Mouse (Mus musculus): ENCODE results near the gene Ifitm10. TPM values are rescaled to one million over a fixed set of nuclear protein-coding genes. Genes with fewer than 3 reads are reported as not detected.
"Not testable (repeated sequence)": the region's sequence is repeated elsewhere in the genome, so short reads cannot be mapped to it uniquely, and the experiment has no call there.

Ifitm10 gene
- polyA plus RNA-seq, 1 experiment from 2014 or later, result 3.7 TPM

DNA sequence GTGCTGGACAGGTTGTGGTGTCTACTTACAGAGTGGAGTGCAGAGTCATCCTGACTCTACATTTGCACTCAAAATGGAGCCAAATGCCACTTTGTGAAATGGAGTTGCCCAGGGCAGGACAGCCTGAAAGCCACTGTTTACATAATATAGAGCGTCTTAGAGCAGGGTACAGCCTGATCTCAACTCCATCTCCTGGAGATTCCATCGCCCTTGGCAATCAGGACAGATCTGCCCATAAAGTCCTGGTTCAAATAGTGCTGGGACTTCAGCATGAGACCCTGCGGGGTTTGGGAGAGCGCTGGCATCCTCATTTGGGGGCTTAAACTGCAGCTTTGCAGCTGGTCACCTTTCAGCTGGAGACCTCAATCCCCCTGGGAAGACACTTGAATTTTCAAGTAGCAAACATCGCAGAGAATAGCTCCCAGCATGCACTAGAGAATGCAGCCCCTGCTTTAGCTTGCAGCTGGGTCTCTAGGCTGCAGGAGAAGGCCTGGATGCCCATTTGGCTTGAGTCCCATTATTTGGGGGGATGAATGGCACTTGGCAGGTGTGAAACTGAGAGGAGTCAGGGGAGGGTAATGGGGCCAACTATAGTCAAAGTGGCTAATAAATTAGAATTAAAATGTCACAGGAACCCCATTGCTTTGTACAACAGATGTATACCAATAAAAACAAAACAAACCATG lies 58.8 kb downstream of the Ifitm10 start:
- H3K9ac ChIP-seq (ENCODE audit: low read length), result no peak overlapping the region
- H3K4me2 ChIP-seq (ENCODE audit: low read depth, low read length), result no peak overlapping the region
- no peak overlapping the region for H3K27ac ChIP-seq (ENCODE audit: low read length)
- WGBS, result 54% methylated on average over 5 of the region's 5 CpGs
- ATAC-seq (ENCODE audit: insufficient read depth, low FRiP score), result no peak
- no peak overlapping the region for H3K4me3 ChIP-seq (replicated peaks; ENCODE audit: low read length)
- H3K9me3 ChIP-seq (replicated peaks; ENCODE audit: control insufficient read depth, low read length), result no peaks in the 10 kb centered on the region
- peaks cover 11% of the 10 kb centered on the region for H3K4me1 ChIP-seq (ENCODE audit: control insufficient read depth, insufficient read depth, low read length)
- no peaks in the 10 kb centered on the region for H3K27me3 ChIP-seq (ENCODE audit: control insufficient read depth, insufficient read depth, low read length)
- H3K36me3 ChIP-seq (ENCODE audit: control insufficient read depth, insufficient read depth, low read length), result no peaks in the 10 kb centered on the region

DNA sequence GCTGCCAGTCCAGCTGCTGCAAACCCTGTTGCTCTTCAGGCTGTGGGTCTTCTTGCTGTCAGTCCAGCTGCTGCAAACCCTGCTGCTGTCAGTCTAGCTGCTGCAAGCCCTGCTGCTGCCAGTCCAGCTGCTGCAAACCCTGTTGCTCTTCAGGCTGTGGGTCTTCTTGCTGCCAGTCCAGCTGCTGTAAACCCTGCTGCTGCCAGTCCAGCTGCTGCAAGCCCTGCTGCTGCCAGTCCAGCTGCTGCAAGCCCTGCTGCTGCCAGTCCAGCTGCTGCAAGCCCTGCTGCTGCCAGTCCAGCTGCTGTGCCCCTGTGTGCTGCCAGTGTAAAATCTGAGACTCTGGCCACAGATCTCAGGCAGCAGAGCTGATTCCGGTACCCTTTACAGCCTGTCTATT lies 69.6 kb downstream of the Ifitm10 start:
- ATAC-seq (ENCODE audit: insufficient read depth, low FRiP score); H3K36me3 ChIP-seq (ENCODE audit: control insufficient read depth, insufficient read depth, low read length); H3K9me3 ChIP-seq (replicated peaks; ENCODE audit: control insufficient read depth, low read length); H3K4me3 ChIP-seq (replicated peaks; ENCODE audit: low read length); H3K27ac ChIP-seq (ENCODE audit: low read length); H3K4me2 ChIP-seq (ENCODE audit: low read depth, low read length); H3K27me3 ChIP-seq (ENCODE audit: control insufficient read depth, insufficient read depth, low read length); H3K9ac ChIP-seq (ENCODE audit: low read length); H3K4me1 ChIP-seq (ENCODE audit: control insufficient read depth, insufficient read depth, low read length): not testable (repeated sequence)
- 80% methylated on average over 1 of the region's 1 CpGs for WGBS

DNA sequence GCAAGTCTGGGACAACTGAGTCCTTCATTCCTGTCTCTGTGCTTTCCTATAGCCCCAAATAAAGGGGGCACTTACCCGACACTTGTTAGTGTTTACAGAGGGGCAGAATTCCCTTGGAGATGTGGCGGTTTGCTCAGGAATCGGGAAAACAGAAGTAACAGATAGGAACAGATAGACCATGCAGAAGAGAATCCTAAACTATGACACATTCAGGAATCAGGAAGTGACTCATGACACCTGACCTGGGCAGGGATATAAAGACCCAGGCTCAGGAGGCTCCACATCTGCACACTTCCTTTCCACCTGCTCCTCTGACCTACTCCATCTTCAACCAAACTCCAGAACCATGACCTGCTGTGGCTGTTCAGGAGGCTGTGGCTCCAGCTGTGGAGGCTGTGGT lies 70.3 kb downstream of the Ifitm10 start, which contains the start of gene Krtap5-4:
Krtap5-4 (plus strand) TSS at position 301 of the 400 bp plus-strand sequence.
- Histone ChIP-seq H3K27ac (ENCODE audit: low read length) (no peak within 1 kb of the TSS), H3K36me3 (ENCODE audit: control insufficient read depth, insufficient read depth, low read length) (no peaks in the 10 kb centered on the region)
- WGBS, result 44% methylated on average over 3 of the region's 3 CpGs

DNA sequence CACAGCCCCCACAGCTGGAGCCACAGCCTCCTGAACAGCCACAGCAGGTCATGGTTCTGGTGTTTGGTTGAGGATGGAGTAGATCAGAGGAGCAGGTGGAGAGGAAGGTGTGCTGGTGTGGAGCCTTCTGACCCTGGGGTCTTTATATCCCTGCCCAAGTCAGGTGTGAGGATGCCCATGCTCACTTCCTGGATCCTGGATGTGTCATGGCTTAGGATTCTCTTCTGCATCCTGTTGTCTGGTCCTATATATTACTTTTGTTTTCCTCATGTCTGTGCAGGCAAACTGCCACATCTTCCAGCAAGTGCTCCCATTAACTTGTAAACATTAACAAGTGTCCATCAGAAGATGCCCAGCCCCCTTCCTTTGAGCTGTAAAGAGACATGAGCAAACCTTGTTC lies 76.5 kb downstream of the Ifitm10 start, which contains the start of gene Krtap5-1:
Krtap5-1 (minus strand) TSS at position 101 of the 400 bp plus-strand sequence.
- not testable (repeated sequence) for H3K9me3 ChIP-seq (replicated peaks; ENCODE audit: control insufficient read depth, low read length); H3K36me3 ChIP-seq (ENCODE audit: control insufficient read depth, insufficient read depth, low read length); H3K4me3 ChIP-seq (replicated peaks; ENCODE audit: low read length); H3K4me2 ChIP-seq (ENCODE audit: low read depth, low read length); H3K9ac ChIP-seq (ENCODE audit: low read length); H3K27ac ChIP-seq (ENCODE audit: low read length); ATAC-seq (ENCODE audit: insufficient read depth, low FRiP score); H3K27me3 ChIP-seq (ENCODE audit: control insufficient read depth, insufficient read depth, low read length); H3K4me1 ChIP-seq (ENCODE audit: control insufficient read depth, insufficient read depth, low read length)

More for the DNA sequence above, 70.3 kb downstream of the Ifitm10 start, which contains the start of gene Krtap5-4:
- no peaks in the 10 kb centered on the region; the same call in 1 of the 2 replicates for H3K27me3 ChIP-seq (ENCODE audit: control insufficient read depth, insufficient read depth, low read length)
- 0 out of 2 replicates have a peak, but pooled peaks cover 3% of the 10 kb centered on the region for H3K4me1 ChIP-seq (ENCODE audit: control insufficient read depth, insufficient read depth, low read length)
- H3K4me2 ChIP-seq (ENCODE audit: low read depth, low read length), result no peak within 1 kb of the TSS
- no peak within 1 kb of the TSS for H3K4me3 ChIP-seq (replicated peaks; ENCODE audit: low read length)
- no peak for ATAC-seq (ENCODE audit: insufficient read depth, low FRiP score)
- no peak within 1 kb of the TSS for H3K9ac ChIP-seq (ENCODE audit: low read length)
- no peaks in the 10 kb centered on the region for H3K9me3 ChIP-seq (replicated peaks; ENCODE audit: control insufficient read depth, low read length)

DNA sequence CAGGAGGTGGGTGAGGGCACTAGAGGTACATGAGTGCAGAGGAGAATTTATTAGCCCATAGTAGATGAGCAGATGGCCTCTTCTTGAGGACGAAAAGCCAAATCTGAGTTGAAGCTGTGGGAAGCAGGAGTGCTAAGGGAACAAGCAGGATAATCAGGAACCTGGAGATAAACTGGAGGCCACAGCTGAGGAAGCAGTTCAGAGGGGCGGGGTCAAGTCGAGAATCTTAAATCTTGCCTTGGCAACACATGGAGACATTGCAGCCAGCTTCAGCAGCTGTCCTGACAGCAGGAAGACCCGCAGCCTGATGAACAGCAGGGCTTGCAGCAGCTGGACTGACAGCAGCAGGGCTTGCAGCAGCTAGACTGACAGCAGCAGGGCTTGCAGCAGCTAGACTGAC lies 77.4 kb downstream of the Ifitm10 start:
- 15% methylated on average over 4 of the region's 4 CpGs for WGBS
- not testable (repeated sequence) for H3K36me3 ChIP-seq (ENCODE audit: control insufficient read depth, insufficient read depth, low read length); H3K27ac ChIP-seq (ENCODE audit: low read length); H3K9ac ChIP-seq (ENCODE audit: low read length); H3K27me3 ChIP-seq (ENCODE audit: control insufficient read depth, insufficient read depth, low read length); ATAC-seq (ENCODE audit: insufficient read depth, low FRiP score); H3K4me2 ChIP-seq (ENCODE audit: low read depth, low read length); H3K4me3 ChIP-seq (replicated peaks; ENCODE audit: low read length); H3K9me3 ChIP-seq (replicated peaks; ENCODE audit: control insufficient read depth, low read length); H3K4me1 ChIP-seq (ENCODE audit: control insufficient read depth, insufficient read depth, low read length)

DNA sequence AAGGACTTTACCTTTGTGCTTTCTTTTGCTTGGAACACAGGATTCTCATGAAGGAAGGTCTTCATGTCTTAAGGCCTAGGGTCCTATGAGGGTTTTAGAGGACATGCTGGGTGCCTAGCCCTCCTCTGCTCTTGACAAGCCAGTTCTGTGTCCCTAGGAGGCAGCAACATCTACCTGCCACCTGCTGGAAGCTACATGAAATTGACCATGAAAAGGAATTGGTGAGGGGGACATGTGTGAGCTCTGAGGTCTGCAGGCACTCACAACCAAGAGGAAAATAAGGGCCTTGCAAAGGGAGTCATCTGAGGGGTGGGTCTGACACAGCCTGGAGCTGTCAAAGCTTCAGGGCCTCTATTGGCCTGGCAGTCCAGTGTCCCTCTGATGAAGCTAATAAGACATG lies 78.1 kb downstream of the Ifitm10 start:
- ATAC-seq (ENCODE audit: insufficient read depth, low FRiP score), result no peak
- no peaks in the 10 kb centered on the region for H3K4me1 ChIP-seq (ENCODE audit: control insufficient read depth, insufficient read depth, low read length)

DNA sequence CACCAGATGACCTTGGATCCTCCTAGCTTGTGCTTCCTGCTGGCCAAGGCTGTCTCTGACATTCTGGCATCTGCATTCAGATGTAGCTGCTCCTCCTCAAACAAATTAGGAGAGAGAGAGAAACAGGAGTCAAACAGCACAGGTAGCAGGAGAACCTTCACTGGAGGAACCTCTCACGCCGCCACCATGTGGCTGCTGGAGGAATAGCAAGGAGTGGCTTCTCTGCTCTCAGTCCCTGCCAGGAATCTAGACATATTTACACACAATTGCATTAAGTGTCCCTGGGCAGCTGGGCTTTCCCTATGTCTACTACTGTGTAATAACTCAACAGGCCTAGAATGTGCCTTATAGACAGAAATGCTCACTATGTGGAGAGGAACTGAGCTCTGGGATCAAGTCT lies 79.7 kb downstream of the Ifitm10 start:
- H3K9ac ChIP-seq (ENCODE audit: low read length); H3K9me3 ChIP-seq (replicated peaks; ENCODE audit: control insufficient read depth, low read length); H3K27ac ChIP-seq (ENCODE audit: low read length); H3K4me3 ChIP-seq (replicated peaks; ENCODE audit: low read length); H3K4me1 ChIP-seq (ENCODE audit: control insufficient read depth, insufficient read depth, low read length); H3K27me3 ChIP-seq (ENCODE audit: control insufficient read depth, insufficient read depth, low read length); H3K36me3 ChIP-seq (ENCODE audit: control insufficient read depth, insufficient read depth, low read length); H3K4me2 ChIP-seq (ENCODE audit: low read depth, low read length): not testable (repeated sequence)
- WGBS, result 6% methylated on average over 2 of the region's 2 CpGs
- 0 out of 2 replicates have a peak, but pooled peaks have one; percentile 33 for ATAC-seq (ENCODE audit: insufficient read depth, low FRiP score)

More for the DNA sequence above, 78.1 kb downstream of the Ifitm10 start:
- Histone ChIP-seq H3K9me3 (replicated peaks; ENCODE audit: control insufficient read depth, low read length) (no peaks in the 10 kb centered on the region), H3K9ac (ENCODE audit: low read length) (no peak overlapping the region), H3K27ac (ENCODE audit: low read length) (no peak overlapping the region), H3K4me2 (ENCODE audit: low read depth, low read length) (no peak overlapping the region), H3K4me3 (replicated peaks; ENCODE audit: low read length) (no peak overlapping the region), H3K36me3 (ENCODE audit: control insufficient read depth, insufficient read depth, low read length) (no peaks in the 10 kb centered on the region), H3K27me3 (ENCODE audit: control insufficient read depth, insufficient read depth, low read length) (no peaks in the 10 kb centered on the region; the same call in 1 of the 2 replicates)

DNA sequence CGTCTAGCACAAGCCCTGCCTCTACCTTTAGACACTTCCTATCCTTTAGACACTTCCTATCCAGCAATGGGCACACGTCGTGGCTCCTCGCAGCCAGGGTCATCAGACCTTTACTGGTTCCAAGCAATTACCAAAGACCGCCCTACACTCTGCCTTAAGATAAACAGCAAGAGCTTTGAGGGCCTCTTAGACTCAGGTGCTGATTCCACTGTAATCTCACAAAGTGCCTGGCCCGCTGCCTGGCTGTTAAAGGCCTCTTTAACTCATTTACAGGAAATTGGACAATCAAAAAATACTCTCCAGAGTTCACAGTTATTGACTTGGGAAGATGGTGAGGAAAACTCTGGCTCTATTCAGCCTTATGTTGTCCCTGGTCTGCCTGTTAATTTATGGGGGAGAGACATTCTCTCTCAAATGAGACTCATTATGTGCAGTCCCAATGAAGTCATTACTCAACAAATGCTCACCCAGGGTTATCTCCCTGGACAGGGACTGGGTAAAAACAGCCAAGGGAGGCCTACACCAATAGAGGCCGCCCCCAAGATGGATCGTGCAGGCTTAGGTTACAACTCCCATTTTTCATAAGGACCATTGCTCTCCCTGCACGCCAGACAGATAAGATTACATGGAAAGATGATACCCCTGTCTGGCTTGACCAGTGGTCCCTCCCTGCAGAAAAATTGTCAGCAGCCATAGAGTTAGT lies 87.5 kb downstream of the Ifitm10 start:
- not testable (repeated sequence) for H3K9me3 ChIP-seq (replicated peaks; ENCODE audit: control insufficient read depth, low read length); H3K4me1 ChIP-seq (ENCODE audit: control insufficient read depth, insufficient read depth, low read length); H3K4me2 ChIP-seq (ENCODE audit: low read depth, low read length); H3K36me3 ChIP-seq (ENCODE audit: control insufficient read depth, insufficient read depth, low read length); H3K27ac ChIP-seq (ENCODE audit: low read length); H3K27me3 ChIP-seq (ENCODE audit: control insufficient read depth, insufficient read depth, low read length); ATAC-seq (ENCODE audit: insufficient read depth, low FRiP score); H3K4me3 ChIP-seq (replicated peaks; ENCODE audit: low read length); H3K9ac ChIP-seq (ENCODE audit: low read length)
- WGBS, result 45% methylated on average over 9 of the region's 9 CpGs

DNA sequence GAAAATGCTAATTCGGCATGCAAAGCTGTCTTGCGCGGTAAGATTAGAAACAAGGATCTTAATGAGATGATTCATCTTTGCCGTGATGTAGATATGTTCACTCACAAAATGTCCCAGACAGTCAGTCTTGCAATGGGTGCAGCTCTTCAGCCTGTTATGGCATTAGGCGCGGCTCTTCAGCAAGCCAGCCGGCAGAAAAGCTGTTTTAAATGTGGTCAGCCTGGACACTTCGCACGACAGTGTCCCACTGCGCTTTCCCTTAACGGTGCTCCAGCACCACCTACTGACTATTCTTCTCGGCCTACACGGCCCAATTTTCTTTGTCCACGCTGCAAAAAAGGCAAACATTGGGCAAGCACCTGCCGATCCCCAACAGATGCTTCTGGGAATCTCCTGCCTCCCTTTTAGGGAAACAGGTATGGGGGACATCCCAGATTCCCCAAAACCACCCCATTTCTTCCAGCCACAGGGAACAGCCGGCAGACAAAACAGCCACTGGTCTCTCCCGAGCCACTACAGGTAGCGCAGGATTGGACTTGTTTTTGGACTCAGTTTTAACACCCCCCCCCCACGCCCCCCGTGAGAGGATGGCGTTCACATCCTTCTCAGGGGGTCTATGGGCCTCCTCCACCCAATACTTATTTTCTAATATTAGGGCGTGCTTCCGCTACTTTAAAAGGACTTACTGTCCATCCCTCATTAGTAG lies 88.3 kb downstream of the Ifitm10 start:
- peak; percentile 75; the same call in 1 of the 2 replicates for ATAC-seq (ENCODE audit: insufficient read depth, low FRiP score)
- Histone ChIP-seq H3K36me3 (ENCODE audit: control insufficient read depth, insufficient read depth, low read length) (no peaks in the 10 kb centered on the region), H3K4me3 (replicated peaks; ENCODE audit: low read length) (peak overlapping the region; percentile 60), H3K4me1 (ENCODE audit: control insufficient read depth, insufficient read depth, low read length) (peaks cover 5% of the 10 kb centered on the region; the same call in 1 of the 2 replicates), H3K4me2 (ENCODE audit: low read depth, low read length) (peak overlapping the region; percentile 83), H3K27me3 (ENCODE audit: control insufficient read depth, insufficient read depth, low read length) (no peaks in the 10 kb centered on the region; the same call in 1 of the 2 replicates), H3K9me3 (replicated peaks; ENCODE audit: control insufficient read depth, low read length) (no peaks in the 10 kb centered on the region), H3K27ac (ENCODE audit: low read length) (no peak overlapping the region), H3K9ac (ENCODE audit: low read length) (peak overlapping the region; percentile 19; the same call in 1 of the 2 replicates)
- WGBS, result 18% methylated on average over 23 of the region's 23 CpGs

All from stomach, embryonic 16.5 days (tissue).